Mouse (Mus musculus) cortical plate, adult 2 months (tissue): Measurements from ENCODE around the gene Klk1b3.
"Not testable (repeated sequence)": the region's sequence is repeated elsewhere in the genome, so short reads cannot be mapped to it uniquely, and the experiment has no call there.

Experiments
- CTCF ChIP-seq: fragments of 200-500 bp; IDR thresholded peaks from 2 replicates; pipeline ENCODE4 v1.5.1; 2011; ENCODE audit warnings: mild to moderate bottlenecking, control low read depth, low read length; ENCODE audit not compliant: insufficient read depth; ENCODE audit errors: extremely low read depth
- POLR2A ChIP-seq: fragments of 200-500 bp; IDR thresholded peaks from 2 replicates; pipeline ENCODE4 v1.6.1; 2011; ENCODE audit warnings: mild to moderate bottlenecking, low read length, control low read depth; ENCODE audit not compliant: insufficient read depth; ENCODE audit errors: extremely low read depth

DNA sequence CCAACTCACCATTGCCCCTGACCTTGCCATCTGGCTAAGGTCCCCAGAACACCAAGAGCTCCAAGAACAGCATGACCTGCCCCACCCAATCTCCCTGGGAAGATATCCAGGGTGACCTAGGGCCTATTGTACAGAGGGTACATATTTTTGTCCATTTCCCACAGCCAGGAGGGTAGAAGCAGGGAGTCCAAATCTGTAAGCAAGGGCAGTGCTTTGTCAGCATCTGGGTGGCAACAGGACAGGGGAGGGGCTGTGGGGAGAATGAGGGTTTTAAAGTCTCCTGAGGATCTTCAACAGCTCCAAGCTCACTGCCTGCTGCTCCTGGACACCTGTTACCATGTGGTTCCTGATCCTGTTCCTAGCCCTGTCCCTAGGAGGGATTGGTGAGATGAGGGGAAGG, 10.1 kb upstream of the Klk1b3 start, which contains the start of gene Klk1b24:
- TF ChIP-seq CTCF, POLR2A: not testable (repeated sequence)
